Mouse (Mus musculus) G1E (cell line): ENCODE data around the gene Paxx.

ENCODE experiments used
- CTCF ChIP-seq: IDR thresholded peaks from 2 replicates; pipeline ENCODE4 v1.5.1; 2012; ENCODE audit warnings: low read depth, low read length, inconsistent platforms, mixed read lengths
- GATA1 ChIP-seq: IDR thresholded peaks from 2 replicates; pipeline ENCODE4 v1.6.1; 2012; ENCODE audit warnings: borderline replicate concordance, low read length, inconsistent platforms, mixed read lengths
- TAL1 ChIP-seq: conservative IDR thresholded peaks from 2 replicates; pipeline ENCODE4 v1.6.1; 2012; ENCODE audit warnings: low read depth, low read length, inconsistent platforms, mixed read lengths

- TF ChIP-seq TAL1 (no peak), CTCF (no peak), GATA1 (no peak)
Measured at GRCm38 (mm10) chr2:25423626-25424025, 37.3 kb downstream of the Paxx start.
